Mouse (Mus musculus): Measurements from ENCODE around the gene Zfp30.

The Zfp30 gene

DNA sequence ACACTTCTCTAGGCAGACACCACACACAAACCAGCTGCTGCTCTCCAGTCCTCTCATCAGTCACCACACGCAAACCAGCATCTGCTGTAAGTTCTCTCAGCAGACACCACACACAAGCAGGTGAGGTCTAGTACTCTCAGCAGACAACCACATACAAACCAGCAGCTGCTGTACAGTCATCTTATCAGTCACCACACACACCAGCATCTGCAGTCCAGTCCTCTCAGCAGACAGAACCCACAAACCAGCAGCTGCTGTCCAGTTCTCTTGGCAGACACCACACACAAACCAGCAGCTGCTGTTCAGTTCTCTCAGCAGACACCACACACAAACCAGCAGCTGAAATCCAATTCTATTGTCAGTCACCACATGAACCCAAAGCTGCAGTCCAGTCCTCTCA, 53.0 kb downstream of the Zfp30 start:
- no peak for DNase-seq

DNA sequence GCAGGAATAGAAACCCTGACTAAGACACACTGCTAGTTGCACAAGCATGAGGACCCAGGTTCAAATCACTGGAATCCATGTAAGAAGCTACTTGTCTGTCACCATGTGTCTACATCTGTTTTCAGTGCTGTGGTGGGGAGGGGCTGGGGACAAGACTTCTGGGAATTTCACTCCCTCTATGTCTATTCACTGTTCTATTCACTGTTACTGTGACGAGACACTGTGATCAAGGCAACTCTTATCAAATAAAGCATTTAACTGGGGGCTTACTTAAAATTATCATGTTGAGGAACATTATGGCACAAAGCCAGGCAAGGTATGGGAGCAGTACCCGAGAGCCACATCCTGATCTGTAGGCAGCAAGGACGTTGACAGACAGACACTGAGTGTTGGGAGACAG, 55.5 kb downstream of the Zfp30 start:
- no peak for DNase-seq

DNA sequence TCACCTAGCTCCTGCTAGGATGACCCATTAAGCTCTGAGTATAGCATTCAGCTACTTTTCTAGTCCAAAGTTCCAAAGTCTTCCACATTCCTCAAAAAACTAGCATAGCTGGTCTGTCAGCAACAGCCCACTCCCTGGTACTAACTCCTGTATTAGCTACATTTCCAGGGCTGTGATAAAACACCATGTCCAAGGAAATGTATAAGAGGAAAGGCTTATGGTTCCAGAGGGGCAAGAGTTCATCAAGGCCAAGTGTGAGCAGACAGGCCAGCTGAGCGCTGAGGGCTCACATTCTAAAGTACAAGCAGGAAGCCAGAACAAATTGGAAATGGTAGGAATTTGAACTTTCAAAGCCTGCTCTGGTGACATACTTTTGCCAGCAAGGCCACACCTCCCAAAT, 58.3 kb downstream of the Zfp30 start:
- DNase-seq = no peak
